23 mouse cellular contexts compared by ENCODE assay signal in the genomic region with DNA sequence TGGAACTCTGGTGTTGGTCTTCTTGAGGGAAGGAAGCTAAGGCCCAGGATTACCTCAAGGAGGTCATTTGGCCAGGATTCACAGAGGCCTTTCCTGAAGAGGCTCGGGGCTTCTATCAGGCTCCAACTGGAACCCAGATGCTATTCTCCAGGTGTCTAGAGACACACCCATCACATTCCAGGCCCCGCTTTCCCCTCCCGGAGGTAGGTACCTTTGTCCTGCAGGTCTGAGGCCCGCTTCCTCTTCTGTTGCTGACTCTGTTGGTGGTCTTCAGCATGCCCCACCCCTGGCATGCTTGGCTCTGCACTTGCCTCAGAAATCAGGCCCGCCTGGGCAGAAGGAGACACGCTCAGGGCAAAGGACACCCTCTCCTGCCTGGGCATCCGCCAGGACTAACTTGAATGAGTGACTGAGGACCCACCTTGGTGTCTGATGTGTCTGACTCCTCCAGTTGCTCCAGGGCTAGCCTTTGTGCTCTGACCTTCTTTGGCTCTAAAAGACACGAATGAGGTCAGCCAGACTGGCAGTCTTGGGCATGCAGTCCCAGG. TPM values are rescaled to one million over a fixed set of nuclear protein-coding genes. Genes with fewer than 3 reads are reported as not detected.
A peak's percentile ranks its signal among the peaks of the same experiment; 100 is the strongest.
DNase-seq lines count a peak whose midpoint lies in the region; ATAC-seq and TF ChIP-seq lines count a peak whose summit lies in the region.
"Had no signal": no experiment of that assay in that cellular context is flagged by ENCODE, and none has a peak within 500 bp of the region (broad histone marks: within the 10 kb centered on the region; RNA-seq: fewer than 3 reads in every experiment).

No protein-coding gene starts in this region.

- H3K27me3 ChIP-seq in kidney, adult 2 months (replicated peaks; ENCODE audit: control insufficient read depth, insufficient read depth, low read length) = no peaks in the 10 kb centered on the region
- H3K27me3 ChIP-seq in small intestine, adult 2 months (ENCODE audit: control insufficient read depth, insufficient read depth, low read length) = no peaks in the 10 kb centered on the region

- DNase-seq in cerebellum, adult 9-10 months = peak; percentile 6
- no peak for DNase-seq in cerebellum, postnatal 4 days (ENCODE audit: low spot score in 2 of 2)
- peak; percentile 31 for DNase-seq in kidney, adult 2 months
- no peak for DNase-seq in kidney, postnatal 14 days
- DNase-seq in R1 (ENCODE audit: low read depth, low spot score) = peak; percentile 82
- no peak for DNase-seq in frontal cortex, postnatal 14 days (ENCODE audit: low spot score in 2 of 2)
- DNase-seq: adrenal gland, adult 2 months; cerebellum, postnatal 10 days; gastrocnemius, postnatal 14 days; lung, adult 18-20 months; right cerebral cortex, postnatal 25 days; thymus, postnatal 14 days had no signal

- peaks cover 8% of the 10 kb centered on the region; the same call in 1 of the 2 replicates for H3K4me1 ChIP-seq in kidney, adult 2 months (ENCODE audit: control insufficient read depth, insufficient read depth, low read length)
- peaks cover 46% of the 10 kb centered on the region for H3K4me1 ChIP-seq in small intestine, adult 2 months (ENCODE audit: control insufficient read depth, insufficient read depth, insufficient read length, low read length)

- 54% methylated on average over 8 of the region's 8 CpGs for WGBS in kidney, adult 2 months
- WGBS in small intestine, adult 2 months = 30% methylated on average over 8 of the region's 8 CpGs

- no peak for TF ChIP-seq CTCF in kidney, adult 2 months (conservative IDR thresholded peaks at IDR 0.05; ENCODE audit: insufficient read depth, insufficient read length, low read depth, low read length)
- no peak for TF ChIP-seq CTCF in small intestine, adult 2 months (IDR thresholded peaks at IDR 0.05; ENCODE audit: extremely low read depth, insufficient read length, insufficient replicate concordance, low read depth, low read length)

- no peaks in the 10 kb centered on the region for H3K36me3 ChIP-seq in kidney, adult 2 months (ENCODE audit: control insufficient read depth, insufficient read depth, low read length)
- H3K36me3 ChIP-seq in small intestine, adult 2 months (ENCODE audit: control insufficient read depth, insufficient read depth, low read length) = no peaks in the 10 kb centered on the region
- H3K36me3 ChIP-seq: forebrain, embryonic 12.5 days; hindbrain, embryonic 13.5 days; midbrain, embryonic 13.5 days; neural tube, embryonic 12.5 days had no signal

- H3K27ac ChIP-seq in kidney, adult 2 months (ENCODE audit: insufficient read depth, low read depth, low read length) = no peak overlapping the region
- H3K27ac ChIP-seq in small intestine, adult 2 months (ENCODE audit: insufficient read depth, low read depth, low read length) = peak overlapping the region; percentile 98
- H3K27ac ChIP-seq: forebrain, embryonic 12.5 days; hindbrain, embryonic 13.5 days; midbrain, embryonic 13.5 days; neural tube, embryonic 12.5 days had no signal

- no peak overlapping the region for H3K4me3 ChIP-seq in kidney, adult 2 months (ENCODE audit: insufficient read depth, low read depth, low read length)
- H3K4me3 ChIP-seq in small intestine, adult 2 months (ENCODE audit: low read depth, low read length) = no peak overlapping the region
- H3K4me3 ChIP-seq: forebrain, embryonic 12.5 days; hindbrain, embryonic 13.5 days; midbrain, embryonic 13.5 days; neural tube, embryonic 12.5 days had no signal

- ATAC-seq in erythroid progenitor cell, adult 5-6 weeks (replicated peaks; ENCODE audit: low FRiP score, poor library complexity, severe bottlenecking) = no peak
- ATAC-seq: inflammation-experienced regulatory T-cells, adult 6 months; midbrain, embryonic 13.5 days had no signal

- no peak for TF ChIP-seq POLR2A in kidney, adult 2 months (IDR thresholded peaks at IDR 0.05; ENCODE audit: low read depth, low read length)
- no peak; the same call in 1 of the 2 replicates for TF ChIP-seq POLR2A in small intestine, adult 2 months (IDR thresholded peaks at IDR 0.05; ENCODE audit: low read depth, low read length)

RNA-seq across cellular contexts. Expression of gene Cables2, which starts 4.6 kb away (rescaled TPM):
- polyA plus RNA-seq in kidney, adult 2 months (2012; rRNA removed) = 18.2 TPM in 2 replicates
- polyA plus RNA-seq in small intestine, adult 2 months (2012; rRNA removed) = 15.3 and 32.0 TPM in 2 replicates
- 8.8 and 9.4 TPM in 2 replicates for total RNA-seq in erythroid progenitor cell, adult 5-6 weeks (2015; ENCODE audit: low replicate concordance)
- total RNA-seq in erythroid progenitor cell, adult 5-6 weeks (2017; ENCODE audit: low replicate concordance) = 7.6 and 9.2 TPM in 2 replicates

RNA-seq across cellular contexts. Expression of gene Rbbp8nl, which starts 11.8 kb away (rescaled TPM):
- polyA plus RNA-seq in kidney, adult 2 months (2012; rRNA removed) = 0.49 and 0.50 TPM in 2 replicates
- polyA plus RNA-seq in small intestine, adult 2 months (2012; rRNA removed) = 1.2 and 1.6 TPM in 2 replicates
- total RNA-seq in erythroid progenitor cell, adult 5-6 weeks (2015; ENCODE audit: low replicate concordance) = not detected in 2 replicates
- total RNA-seq in erythroid progenitor cell, adult 5-6 weeks (2017; ENCODE audit: low replicate concordance) = not detected in 2 replicates
- total RNA-seq: adrenal gland, adult 2 months; gastrocnemius, postnatal 14 days; left cerebral cortex, adult 8-10 months; megakaryocyte, adult 5-6 weeks had no signal
- polyA plus RNA-seq: adrenal gland, adult 2 months; heart, postnatal 0 days; hindbrain, embryonic 13.5 days; inflammation-experienced regulatory T-cells, adult 6 months; midbrain, embryonic 13.5 days; testis, adult 2 months had no signal

RNA-seq across cellular contexts. Expression of gene Rps21, which starts 20.7 kb away (rescaled TPM):
- 2,294 and 2,331 TPM in 2 replicates for polyA plus RNA-seq in kidney, adult 2 months (2012; rRNA removed)
- polyA plus RNA-seq in small intestine, adult 2 months (2012; rRNA removed) = 2,052 and 2,413 TPM in 2 replicates
- total RNA-seq in erythroid progenitor cell, adult 5-6 weeks (2015; ENCODE audit: low replicate concordance) = 412 and 611 TPM in 2 replicates
- 390 and 599 TPM in 2 replicates for total RNA-seq in erythroid progenitor cell, adult 5-6 weeks (2017; ENCODE audit: low replicate concordance)

RNA-seq across cellular contexts. Expression of gene Lama5, which starts 52.2 kb away (rescaled TPM):
- 83.3 and 97.8 TPM in 2 replicates for polyA plus RNA-seq in kidney, adult 2 months (2012; rRNA removed)
- 36.0 and 41.7 TPM in 2 replicates for polyA plus RNA-seq in small intestine, adult 2 months (2012; rRNA removed)
- under 0.01 and 0.42 TPM in 2 replicates for total RNA-seq in erythroid progenitor cell, adult 5-6 weeks (2015; ENCODE audit: low replicate concordance)
- 0.13 and 0.15 TPM in 2 replicates for total RNA-seq in erythroid progenitor cell, adult 5-6 weeks (2017; ENCODE audit: low replicate concordance)

RNA-seq across cellular contexts. Expression of gene Gata5, which starts 56.7 kb away (rescaled TPM):
- polyA plus RNA-seq in kidney, adult 2 months (2012; rRNA removed) = 1.2 TPM in 2 replicates
- polyA plus RNA-seq in small intestine, adult 2 months (2012; rRNA removed) = 36.0 and 121 TPM in 2 replicates
- not detected in 2 replicates for total RNA-seq in erythroid progenitor cell, adult 5-6 weeks (2015; ENCODE audit: low replicate concordance)
- total RNA-seq in erythroid progenitor cell, adult 5-6 weeks (2017; ENCODE audit: low replicate concordance) = not detected in 2 replicates
- total RNA-seq: gastrocnemius, postnatal 14 days; left cerebral cortex, adult 8-10 months; megakaryocyte, adult 5-6 weeks had no signal
- polyA plus RNA-seq: forebrain, embryonic 12.5 days; inflammation-experienced regulatory T-cells, adult 6 months; midbrain, embryonic 13.5 days; neural tube, embryonic 12.5 days had no signal

Comparison
In these comparisons a context has a peak if more than half of its experiments do, and no peak if none do; other contexts are left out.
1. DNase-seq: peak in cerebellum, adult 9-10 months (single experiment), kidney, adult 2 months (single experiment) and R1 (single experiment); none in cerebellum, postnatal 4 days (0 of 2), kidney, postnatal 14 days (single experiment) and frontal cortex, postnatal 14 days (0 of 2).